8 mouse cellular contexts compared by ENCODE assay signal in genomic region chr17:26508961-26509771, GRCm38 (mm10). TPM values are rescaled to one million over a fixed set of nuclear protein-coding genes. Genes with fewer than 3 reads are reported as not detected.
DNase-seq lines count a peak whose midpoint lies in the region; ATAC-seq lines count a peak whose summit lies in the region.

No protein-coding gene starts in this region.

- WGBS in forebrain, embryonic 14.5 days = 27% methylated on average over 25 of the region's 25 CpGs
- WGBS in hindbrain, embryonic 14.5 days = 26% methylated on average over 25 of the region's 25 CpGs

- peaks cover 27% of the 10 kb centered on the region for H3K4me1 ChIP-seq in forebrain, embryonic 14.5 days (ENCODE audit: control insufficient read depth, insufficient read depth, low read length)
- H3K4me1 ChIP-seq in hindbrain, embryonic 14.5 days (replicated peaks; ENCODE audit: control insufficient read depth, insufficient read depth, low read length) = peaks cover 30% of the 10 kb centered on the region
- peaks cover 80% of the 10 kb centered on the region for H3K4me1 ChIP-seq in megakaryocyte, embryonic 14.5 days

- H3K4me3 ChIP-seq in forebrain, embryonic 14.5 days (ENCODE audit: low read depth, low read length) = peak overlapping the region; percentile 82
- peak overlapping the region; percentile 82 for H3K4me3 ChIP-seq in hindbrain, embryonic 14.5 days (replicated peaks; ENCODE audit: low read length)
- peak overlapping the region; percentile 97 for H3K4me3 ChIP-seq in megakaryocyte, embryonic 14.5 days (replicated peaks)

- H3K4me2 ChIP-seq in forebrain, embryonic 14.5 days (ENCODE audit: low read length) = peak overlapping the region; percentile 94
- H3K4me2 ChIP-seq in hindbrain, embryonic 14.5 days (replicated peaks) = peak overlapping the region; percentile 89

- intact Hi-C loops in heart, postnatal 25 days (cut with DNase I) = loop anchor here (2.0 to 5.0 kb wide), 5 partner anchors 38 to 130 kb away; no protein-coding TSS in a partner anchor
- intact Hi-C loops in left cerebral cortex, postnatal 25 days (cut with DNase I) = loop anchor here (1.0 to 5.0 kb wide), 4 partner anchors 42 to 129 kb away; partner anchors contain the start of gene Ergic1

- H3K9me3 ChIP-seq in forebrain, embryonic 14.5 days (replicated peaks; ENCODE audit: control insufficient read depth, low read length) = no peaks in the 10 kb centered on the region
- no peaks in the 10 kb centered on the region for H3K9me3 ChIP-seq in hindbrain, embryonic 14.5 days (ENCODE audit: control insufficient read depth, low read length)
- H3K9me3 ChIP-seq in megakaryocyte, embryonic 14.5 days = no peaks in the 10 kb centered on the region

- peak; percentile 98 for DNase-seq in heart, adult 11 months
- DNase-seq in heart, postnatal 25 days (ENCODE audit: low spot score) = no peak
- DNase-seq in cerebellum, adult 11-12 months = peak; percentile 61
- peak; percentile 81 for DNase-seq in forebrain, embryonic 14.5 days (ENCODE audit: low spot score)
- peak; percentile 82 for DNase-seq in hindbrain, embryonic 14.5 days (ENCODE audit: low spot score)
- peak; percentile 65 to 73 for DNase-seq in left cerebral cortex, postnatal 25 days (ENCODE audit: low spot score in 2 of 2)
- peak; percentile 69 for DNase-seq in spleen, adult 12 weeks (ENCODE audit: low spot score)

- H3K9ac ChIP-seq in forebrain, embryonic 14.5 days (ENCODE audit: low read length) = peak overlapping the region; percentile 97
- peak overlapping the region; percentile 88 for H3K9ac ChIP-seq in hindbrain, embryonic 14.5 days

- H3K27me3 ChIP-seq in forebrain, embryonic 14.5 days (replicated peaks; ENCODE audit: control insufficient read depth, insufficient read depth, low read length) = no peaks in the 10 kb centered on the region
- no peaks in the 10 kb centered on the region for H3K27me3 ChIP-seq in hindbrain, embryonic 14.5 days (ENCODE audit: control insufficient read depth, insufficient read depth, low read length)
- H3K27me3 ChIP-seq in megakaryocyte, embryonic 14.5 days (replicated peaks) = peaks cover 2% of the 10 kb centered on the region

- no peak; the same call in 1 of the 2 replicates for ATAC-seq in forebrain, embryonic 14.5 days
- peak; percentile 5; the same call in 1 of the 2 replicates for ATAC-seq in hindbrain, embryonic 14.5 days (ENCODE audit: low FRiP score)

- H3K27ac ChIP-seq in forebrain, embryonic 14.5 days (ENCODE audit: low read depth, low read length) = peak overlapping the region; percentile 99
- H3K27ac ChIP-seq in hindbrain, embryonic 14.5 days = peak overlapping the region; percentile 99

- H3K36me3 ChIP-seq in forebrain, embryonic 14.5 days (ENCODE audit: control insufficient read depth, insufficient read depth, low read length) = peaks cover 17% of the 10 kb centered on the region; the same call in 1 of the 2 replicates
- 0 out of 2 replicates have a peak, but pooled peaks cover 5% of the 10 kb centered on the region for H3K36me3 ChIP-seq in hindbrain, embryonic 14.5 days (replicated peaks; ENCODE audit: control insufficient read depth, insufficient read depth)
- H3K36me3 ChIP-seq in megakaryocyte, embryonic 14.5 days (replicated peaks; ENCODE audit: low read length) = peaks cover 20% of the 10 kb centered on the region

RNA-seq across cellular contexts. Expression of gene Ergic1, which starts 52.1 kb away (rescaled TPM):
- total RNA-seq in heart, postnatal 25 days (2021) = 10 to 100 TPM; 54.2 to 58.4 TPM
- 126 and 134 TPM in 2 replicates for polyA plus RNA-seq in forebrain, embryonic 14.5 days (2014; fragmentation: Nextera tagmentation; extraction: Ambion mirVana)
- polyA plus RNA-seq in hindbrain, embryonic 14.5 days (2014; fragmentation: Nextera tagmentation; extraction: Ambion mirVana) = 110 and 119 TPM in 2 replicates
- total RNA-seq in left cerebral cortex, postnatal 25 days (2021) = 100 to 1,000 TPM; 163 to 168 TPM
- polyA plus RNA-seq in megakaryocyte, embryonic 14.5 days (2012; ENCODE audit: insufficient read depth, low replicate concordance) = 21.0 and 26.5 TPM in 2 replicates

RNA-seq across cellular contexts. Expression of gene Dusp1, which starts 52.8 kb away (rescaled TPM):
- total RNA-seq in heart, postnatal 25 days (2021) = 10 to 100 TPM; 44.8 to 66.4 TPM
- 58.4 and 66.0 TPM in 2 replicates for polyA plus RNA-seq in forebrain, embryonic 14.5 days (2014; fragmentation: Nextera tagmentation; extraction: Ambion mirVana)
- 31.5 and 31.6 TPM in 2 replicates for polyA plus RNA-seq in hindbrain, embryonic 14.5 days (2014; fragmentation: Nextera tagmentation; extraction: Ambion mirVana)
- total RNA-seq in left cerebral cortex, postnatal 25 days (2021) = 10 to 100 TPM; 32.7 to 47.7 TPM
- polyA plus RNA-seq in megakaryocyte, embryonic 14.5 days (2012; ENCODE audit: insufficient read depth, low replicate concordance) = 11.6 and 65.1 TPM in 2 replicates
